Mouse (Mus musculus): ENCODE measurements around the gene Nuak2. TPM values are rescaled to one million over a fixed set of nuclear protein-coding genes. Genes with fewer than 3 reads are reported as not detected.
A peak's percentile ranks its signal among the peaks of the same experiment; 100 is the strongest.

Gene Nuak2
- polyA plus RNA-seq, 1 experiment from 2014 or later: 49.9 TPM

DNA sequence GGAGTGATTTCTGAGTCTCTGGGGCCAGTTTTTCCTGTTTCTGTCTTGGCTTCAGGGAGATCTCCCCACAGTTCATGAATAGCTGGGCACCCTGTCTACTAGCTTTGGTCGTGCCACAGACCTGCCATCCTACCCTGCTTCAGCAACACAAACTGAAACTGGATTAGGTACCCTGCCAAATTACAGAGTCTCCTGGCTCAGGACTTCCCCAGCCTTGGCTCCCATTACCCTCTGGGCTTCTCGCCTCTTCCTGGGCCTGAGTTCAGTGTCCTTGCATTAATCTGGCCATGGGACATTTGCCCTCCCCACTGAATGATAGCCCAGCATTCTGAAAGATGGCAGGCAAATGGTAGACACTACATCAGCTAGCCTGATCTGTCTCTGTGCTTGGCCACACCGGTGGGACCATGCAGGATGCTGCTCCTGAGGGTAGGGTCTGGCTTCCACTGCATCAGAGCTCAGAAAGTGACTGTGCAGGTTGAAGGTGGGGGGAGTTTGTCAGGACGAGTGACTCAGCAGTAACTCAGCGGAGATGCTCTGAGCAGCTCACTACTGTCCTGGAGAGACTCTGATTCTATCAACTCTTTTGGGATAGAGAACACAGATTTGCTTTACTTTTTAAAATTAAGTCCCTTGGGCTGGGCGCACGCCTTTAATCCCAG lies 49.1 kb downstream of the Nuak2 start:
- Histone ChIP-seq H3K9ac (no peak overlapping the region), H3K27me3 (no peaks in the 10 kb centered on the region), H3K27ac (no peak overlapping the region), H3K4me1 (peaks cover 20% of the 10 kb centered on the region), H3K9me3 (no peaks in the 10 kb centered on the region), H3K36me3 (replicated peaks) (peaks cover 42% of the 10 kb centered on the region), H3K4me3 (replicated peaks) (no peak overlapping the region), H3K4me2 (no peak overlapping the region)
- WGBS: 88% methylated on average over 7 of the region's 7 CpGs
- no peak for ATAC-seq (ENCODE audit: low FRiP score)

DNA sequence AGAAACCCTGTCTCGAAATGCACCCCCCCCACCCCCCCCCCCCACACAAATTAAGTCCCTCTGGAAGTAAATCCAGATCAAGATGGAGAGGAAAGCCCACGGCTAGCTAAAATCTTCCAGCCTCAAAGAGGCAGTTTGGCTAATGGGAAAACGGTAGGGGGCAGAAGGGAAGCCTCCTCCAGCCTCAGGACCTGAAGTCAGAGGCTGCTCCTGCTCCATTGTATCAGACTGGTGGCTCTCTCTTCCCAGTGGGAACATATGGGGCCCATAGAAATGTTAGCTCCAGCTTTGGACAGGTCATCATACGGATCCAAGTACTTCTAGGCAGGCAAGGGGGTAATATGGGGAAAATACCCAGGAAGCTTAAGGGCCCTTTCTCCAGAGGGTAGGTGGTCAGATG lies 49.7 kb downstream of the Nuak2 start:
- Histone ChIP-seq H3K27ac (no peak overlapping the region), H3K4me2 (no peak overlapping the region), H3K4me1 (peaks cover 20% of the 10 kb centered on the region), H3K9me3 (no peaks in the 10 kb centered on the region), H3K9ac (0 out of 2 replicates have a peak overlapping the region, but pooled peaks have one; percentile 17), H3K4me3 (replicated peaks) (no peak overlapping the region), H3K36me3 (replicated peaks) (peaks cover 42% of the 10 kb centered on the region), H3K27me3 (no peaks in the 10 kb centered on the region)
- ATAC-seq (ENCODE audit: low FRiP score): no peak
- 35% methylated on average over 4 of the region's 4 CpGs for WGBS

DNA sequence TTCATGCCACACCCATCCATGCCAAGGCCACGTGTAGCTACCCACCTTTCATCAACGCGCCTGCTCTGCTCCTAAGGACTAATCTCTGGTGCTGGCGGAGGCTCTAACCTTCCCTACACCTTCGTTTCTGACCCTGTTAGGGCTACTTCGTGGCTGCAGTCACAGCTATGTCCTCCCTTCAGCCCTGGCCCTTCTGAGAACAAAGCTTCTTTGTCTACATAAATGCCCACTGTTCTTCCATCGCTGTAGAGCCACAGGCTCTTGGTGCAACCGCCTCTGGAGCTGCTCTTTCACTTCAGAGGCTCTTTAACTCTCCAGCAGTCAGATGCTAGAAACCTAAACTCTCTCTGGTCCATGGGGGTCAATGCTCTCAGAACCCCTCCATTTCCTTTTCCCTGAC lies 50.3 kb downstream of the Nuak2 start:
- Histone ChIP-seq H3K27ac (peak overlapping the region; percentile 53), H3K27me3 (no peaks in the 10 kb centered on the region), H3K36me3 (replicated peaks) (peaks cover 40% of the 10 kb centered on the region), H3K9ac (0 out of 2 replicates have a peak overlapping the region, but pooled peaks have one; percentile 17), H3K9me3 (no peaks in the 10 kb centered on the region), H3K4me1 (peaks cover 26% of the 10 kb centered on the region), H3K4me3 (replicated peaks) (0 out of 2 replicates have a peak overlapping the region, but pooled peaks have one; percentile 1), H3K4me2 (no peak overlapping the region)
- no peak for ATAC-seq (ENCODE audit: low FRiP score)
- 45% methylated on average over 8 of the region's 8 CpGs for WGBS

DNA sequence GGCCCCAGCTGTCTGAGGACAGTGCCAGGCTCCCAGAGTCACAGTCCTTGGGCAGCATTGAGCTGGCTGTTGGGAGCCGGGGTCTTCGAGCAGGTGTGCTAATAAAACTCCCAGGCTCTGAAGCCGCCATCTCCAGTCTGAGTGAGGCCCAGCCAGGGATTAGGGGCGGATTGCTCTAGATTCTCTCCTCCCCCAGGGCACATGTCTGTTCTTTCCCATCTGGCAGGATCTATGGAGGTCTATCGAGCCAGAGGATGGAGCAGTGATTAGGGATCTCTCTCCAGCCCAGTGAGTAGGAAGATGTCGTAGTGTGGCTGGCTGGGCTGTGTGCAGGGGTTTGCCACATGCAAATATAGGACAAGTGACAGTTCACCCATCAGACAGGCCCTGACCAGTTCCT lies 51.0 kb downstream of the Nuak2 start:
- no peak overlapping the region for H3K9ac ChIP-seq
- H3K4me2 ChIP-seq: no peak overlapping the region
- H3K27ac ChIP-seq: peak overlapping the region; percentile 53; the same call in 1 of the 2 replicates
- H3K27me3 ChIP-seq: no peaks in the 10 kb centered on the region
- WGBS: 80% methylated on average over 6 of the region's 6 CpGs
- H3K4me1 ChIP-seq: peaks cover 33% of the 10 kb centered on the region
- no peak overlapping the region for H3K4me3 ChIP-seq (replicated peaks)
- H3K9me3 ChIP-seq: no peaks in the 10 kb centered on the region
- peak; percentile 21; the same call in 1 of the 2 replicates for ATAC-seq (ENCODE audit: low FRiP score)
- peaks cover 40% of the 10 kb centered on the region for H3K36me3 ChIP-seq (replicated peaks)

DNA sequence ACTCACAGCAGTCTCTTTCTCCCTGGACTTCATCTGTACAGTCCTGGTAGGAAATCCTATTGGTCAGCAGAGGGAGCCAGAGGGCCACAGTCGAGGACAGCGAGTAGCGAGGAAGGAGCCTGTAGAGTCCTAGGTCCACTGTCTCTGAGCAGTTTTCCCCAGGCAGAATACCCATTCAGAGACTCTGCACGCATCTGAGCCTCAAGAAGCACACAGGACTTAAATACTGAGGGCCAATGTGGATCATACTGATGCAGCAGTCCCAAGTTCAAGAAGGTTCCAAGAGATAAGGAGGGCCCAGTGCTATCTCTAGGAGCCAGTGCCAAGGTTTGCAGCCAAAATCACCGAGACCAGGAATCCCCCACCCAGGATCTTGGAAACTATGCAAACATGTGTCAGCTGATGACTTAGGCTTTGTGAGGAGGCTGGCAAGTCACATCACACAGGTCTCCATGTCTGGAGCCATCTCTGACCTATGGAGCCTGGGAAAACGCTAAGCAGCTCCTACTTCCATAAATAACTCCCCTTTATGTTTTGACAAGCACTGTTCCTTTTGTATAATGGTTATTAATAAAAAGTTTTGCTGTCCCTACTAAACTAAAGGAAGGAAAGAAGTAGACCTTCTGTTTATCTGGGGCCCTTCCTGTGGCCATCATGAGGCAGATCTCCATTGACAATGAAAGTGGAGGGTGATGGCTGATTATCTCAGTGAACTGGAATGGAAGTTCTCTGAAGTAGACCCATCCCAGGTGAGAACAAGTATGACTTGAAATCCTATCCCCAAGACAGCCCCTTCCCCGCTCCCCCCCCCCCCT lies 52.0 kb downstream of the Nuak2 start:
- ATAC-seq (ENCODE audit: low FRiP score): peak; percentile 77
- Histone ChIP-seq H3K4me2 (no peak overlapping the region), H3K9ac (no peak overlapping the region), H3K4me3 (replicated peaks) (no peak overlapping the region), H3K36me3 (replicated peaks) (peaks cover 31% of the 10 kb centered on the region), H3K27ac (no peak overlapping the region), H3K4me1 (peaks cover 43% of the 10 kb centered on the region), H3K27me3 (no peaks in the 10 kb centered on the region), H3K9me3 (no peaks in the 10 kb centered on the region)
- 37% methylated on average over 7 of the region's 7 CpGs for whole genome bisulfite sequencing

DNA sequence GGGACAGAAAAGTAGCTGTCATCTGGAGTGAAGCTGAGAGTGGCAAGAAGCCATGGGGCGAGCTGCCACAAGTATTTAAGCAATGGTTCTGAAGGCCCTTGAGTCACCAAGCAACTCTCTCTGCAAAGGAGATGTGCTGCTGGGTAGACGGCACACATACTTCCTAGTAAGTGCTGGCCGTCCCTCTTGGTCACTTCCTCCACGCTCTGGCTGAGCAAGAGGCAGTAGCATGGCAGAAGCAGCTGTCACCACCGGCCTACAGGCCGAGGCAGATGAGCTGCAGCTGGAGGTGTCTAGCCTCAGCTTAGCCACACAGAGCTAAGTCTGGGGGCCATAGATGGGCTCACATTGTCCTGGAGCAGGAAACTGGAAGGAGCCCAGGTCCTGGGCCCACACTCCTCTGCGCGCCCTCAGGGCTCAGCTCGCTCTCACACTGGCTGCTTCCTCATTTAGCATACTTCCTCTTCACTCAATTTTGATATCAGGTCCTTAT lies 54.8 kb downstream of the Nuak2 start:
- peaks cover 70% of the 10 kb centered on the region for H3K4me1 ChIP-seq
- H3K27ac ChIP-seq: no peak overlapping the region
- H3K9me3 ChIP-seq: no peaks in the 10 kb centered on the region
- no peak for ATAC-seq (ENCODE audit: low FRiP score)
- no peak overlapping the region for H3K4me2 ChIP-seq
- peaks cover 34% of the 10 kb centered on the region for H3K36me3 ChIP-seq (replicated peaks)
- 91% methylated on average over 9 of the region's 9 CpGs for WGBS
- no peak overlapping the region for H3K4me3 ChIP-seq (replicated peaks)
- no peaks in the 10 kb centered on the region for H3K27me3 ChIP-seq
- no peak overlapping the region for H3K9ac ChIP-seq

DNA sequence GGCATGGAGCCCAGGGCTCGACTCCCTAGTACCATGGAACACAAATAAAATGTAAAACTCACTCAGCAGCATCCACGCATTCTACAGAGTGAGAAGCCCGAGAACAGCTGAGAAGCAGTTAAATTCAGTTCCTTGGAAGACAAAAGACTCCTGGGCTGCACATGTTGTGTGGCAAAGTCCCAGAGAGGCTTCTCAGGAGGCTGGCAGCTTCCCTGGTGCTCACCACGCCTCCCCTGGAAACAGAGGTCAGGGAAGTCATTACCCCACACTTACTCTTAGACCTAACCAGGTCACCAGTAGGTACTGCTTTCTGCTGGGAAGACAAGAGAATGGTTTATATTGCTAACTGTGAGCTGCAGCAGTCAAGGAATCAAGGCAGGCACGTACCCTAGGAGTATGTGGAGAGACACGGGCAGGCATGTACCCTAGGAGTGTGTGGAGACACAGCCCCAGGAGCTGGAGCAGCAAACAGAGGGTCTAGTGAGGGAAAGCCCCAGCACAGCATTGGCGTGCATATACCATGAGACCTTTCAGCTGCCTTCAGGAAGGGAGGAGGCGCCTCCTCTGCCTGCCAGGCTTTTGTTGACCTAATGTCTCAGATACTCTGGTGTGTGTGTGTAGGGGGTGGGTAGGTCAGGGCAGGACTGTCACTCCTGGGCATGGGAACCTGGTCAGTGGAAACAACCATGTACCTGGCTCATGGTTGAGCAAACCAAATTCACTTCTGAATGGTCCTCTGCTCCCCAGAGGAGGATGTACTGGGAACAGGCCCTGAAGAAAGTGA lies 55.6 kb downstream of the Nuak2 start:
- Histone ChIP-seq H3K9me3 (no peaks in the 10 kb centered on the region), H3K4me3 (replicated peaks) (no peak overlapping the region), H3K4me1 (peaks cover 64% of the 10 kb centered on the region), H3K36me3 (replicated peaks) (peaks cover 31% of the 10 kb centered on the region), H3K4me2 (no peak overlapping the region), H3K27ac (peak overlapping the region; percentile 33; the same call in 1 of the 2 replicates), H3K9ac (no peak overlapping the region), H3K27me3 (no peaks in the 10 kb centered on the region)
- WGBS: 60% methylated on average over 8 of the region's 8 CpGs
- ATAC-seq (ENCODE audit: low FRiP score): no peak

DNA sequence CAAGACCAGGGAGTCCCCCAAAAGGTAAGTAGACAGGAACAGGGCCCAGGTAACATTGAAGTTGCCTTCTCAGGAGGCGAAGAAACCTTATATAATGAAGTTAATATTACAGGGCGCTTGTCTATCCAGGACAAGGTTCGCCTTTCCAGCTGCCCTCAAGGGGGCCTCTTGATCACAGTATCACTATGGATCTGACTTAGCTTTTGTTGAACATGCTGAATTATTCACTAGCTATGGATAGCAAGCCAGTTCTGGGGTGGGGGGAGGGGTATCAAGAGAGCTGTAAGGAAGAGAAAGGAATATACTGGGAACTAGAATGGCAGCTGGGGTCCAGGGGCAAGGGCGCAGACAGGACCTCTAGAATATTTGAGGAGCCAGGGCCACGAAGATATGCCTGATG lies 56.4 kb downstream of the Nuak2 start:
- H3K9ac ChIP-seq: no peak overlapping the region
- no peaks in the 10 kb centered on the region for H3K9me3 ChIP-seq
- 76% methylated on average over 5 of the region's 5 CpGs for WGBS
- H3K27me3 ChIP-seq: no peaks in the 10 kb centered on the region
- H3K4me3 ChIP-seq (replicated peaks): no peak overlapping the region
- H3K27ac ChIP-seq: peak overlapping the region; percentile 43
- H3K4me2 ChIP-seq: no peak overlapping the region
- ATAC-seq (ENCODE audit: low FRiP score): no peak
- H3K4me1 ChIP-seq: peaks cover 64% of the 10 kb centered on the region
- H3K36me3 ChIP-seq (replicated peaks): peaks cover 36% of the 10 kb centered on the region

DNA sequence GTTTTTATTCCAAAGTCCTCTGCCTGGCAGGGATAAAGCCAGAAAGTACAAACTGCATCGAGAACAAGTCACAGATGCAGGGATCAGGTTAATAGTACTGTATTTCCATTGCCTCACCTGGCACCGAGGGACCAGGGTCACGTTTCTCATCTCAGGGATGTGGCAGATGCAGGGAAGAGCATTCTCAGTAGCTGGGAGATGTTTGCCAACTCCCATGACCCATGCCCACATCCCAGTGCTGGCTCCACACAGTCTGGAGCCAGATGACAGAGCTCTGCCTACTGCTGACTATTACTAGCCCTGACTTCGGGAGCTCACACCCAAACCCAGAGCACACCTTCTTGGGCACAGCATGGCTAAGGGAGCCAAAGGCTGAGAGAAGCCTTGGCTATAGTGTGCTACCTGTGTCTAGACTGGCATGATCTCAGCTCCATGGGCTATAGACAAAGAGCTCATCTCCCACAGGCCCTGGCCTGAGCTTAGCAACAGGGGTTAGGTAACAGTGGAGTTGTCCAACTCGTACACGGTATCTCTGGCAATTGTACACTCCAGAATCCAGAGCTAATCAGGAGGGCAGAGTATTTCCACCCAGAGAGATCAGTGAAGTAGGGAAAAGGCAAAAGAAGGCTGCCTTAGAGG lies 57.1 kb downstream of the Nuak2 start:
- peaks cover 42% of the 10 kb centered on the region for H3K36me3 ChIP-seq (replicated peaks)
- no peaks in the 10 kb centered on the region for H3K9me3 ChIP-seq
- WGBS: 89% methylated on average over 6 of the region's 6 CpGs
- ATAC-seq (ENCODE audit: low FRiP score): no peak
- H3K9ac ChIP-seq: no peak overlapping the region
- peak overlapping the region; percentile 43 for H3K27ac ChIP-seq
- H3K27me3 ChIP-seq: no peaks in the 10 kb centered on the region
- no peak overlapping the region for H3K4me3 ChIP-seq (replicated peaks)
- no peak overlapping the region for H3K4me2 ChIP-seq
- peaks cover 64% of the 10 kb centered on the region for H3K4me1 ChIP-seq

DNA sequence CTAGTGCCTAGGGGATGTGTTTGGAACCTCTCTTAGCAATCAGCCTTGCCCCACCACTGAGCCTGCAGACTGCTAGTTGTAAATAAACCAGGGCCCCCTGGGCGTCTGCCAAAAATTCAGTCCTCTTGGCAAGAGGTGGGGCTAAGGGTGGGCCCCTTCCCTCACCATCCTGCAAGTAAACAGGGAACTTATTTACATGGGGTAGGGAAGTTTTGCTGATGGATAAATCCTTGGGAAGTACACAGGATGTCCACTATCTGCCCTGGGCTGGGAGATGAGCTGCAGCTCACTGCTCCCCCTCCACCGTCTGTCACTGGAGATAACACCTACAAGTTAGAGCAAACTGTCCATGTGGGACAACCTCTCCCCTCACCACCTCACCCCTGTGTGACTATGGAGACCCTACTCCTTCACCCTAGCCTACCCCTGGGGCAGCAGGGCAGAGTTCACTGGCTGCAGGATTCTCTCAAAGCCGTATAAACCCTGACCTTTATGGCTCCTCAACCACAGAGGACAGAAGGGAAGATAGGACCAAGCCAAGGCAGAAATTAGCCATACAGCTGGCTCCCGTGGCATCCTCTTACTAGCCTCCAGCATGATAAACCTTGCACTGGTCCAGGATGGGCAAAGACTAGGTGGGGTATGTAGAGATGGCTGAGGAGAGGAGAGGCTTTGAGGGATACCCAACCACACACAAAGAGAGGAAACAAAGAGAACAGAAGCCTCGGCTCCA lies 58.4 kb downstream of the Nuak2 start:
- no peaks in the 10 kb centered on the region for H3K9me3 ChIP-seq
- H3K27me3 ChIP-seq: no peaks in the 10 kb centered on the region
- no peak for ATAC-seq (ENCODE audit: low FRiP score)
- no peak overlapping the region for H3K4me3 ChIP-seq (replicated peaks)
- H3K4me2 ChIP-seq: no peak overlapping the region
- H3K27ac ChIP-seq: peak overlapping the region; percentile 27
- peaks cover 55% of the 10 kb centered on the region for H3K36me3 ChIP-seq (replicated peaks)
- 55% methylated on average over 5 of the region's 5 CpGs for WGBS
- H3K9ac ChIP-seq: no peak overlapping the region
- H3K4me1 ChIP-seq: peaks cover 64% of the 10 kb centered on the region

DNA sequence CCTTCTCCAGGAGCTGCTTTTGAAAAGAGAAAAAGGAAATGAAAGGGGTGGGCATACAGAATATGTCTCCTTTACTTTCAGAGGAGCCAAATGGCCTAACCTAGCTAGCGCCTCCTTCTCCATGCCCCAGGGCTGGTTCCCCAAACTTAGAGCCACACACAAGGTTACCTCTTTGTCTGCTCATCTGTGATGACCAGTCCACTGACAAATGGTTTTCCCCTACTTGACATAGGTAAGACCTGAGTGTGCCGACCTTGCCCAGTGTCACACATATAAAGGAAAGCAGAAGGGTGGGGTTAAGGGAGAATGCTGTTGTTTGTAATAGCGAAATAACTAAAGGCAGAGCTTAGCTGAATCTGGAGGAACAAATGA lies 58.9 kb downstream of the Nuak2 start:
- Histone ChIP-seq H3K4me3 (replicated peaks) (no peak overlapping the region), H3K4me2 (no peak overlapping the region), H3K27ac (peak overlapping the region; percentile 27), H3K36me3 (replicated peaks) (peaks cover 60% of the 10 kb centered on the region), H3K9me3 (no peaks in the 10 kb centered on the region), H3K4me1 (peaks cover 64% of the 10 kb centered on the region), H3K27me3 (no peaks in the 10 kb centered on the region), H3K9ac (no peak overlapping the region)
- WGBS: 76% methylated on average over 3 of the region's 3 CpGs
- ATAC-seq (ENCODE audit: low FRiP score): no peak

Data from forebrain, embryonic 12.5 days (tissue).